Mouse (Mus musculus) lung, adult 18-20 months (tissue): Measurements from ENCODE around the gene Aak1.

ENCODE experiments used
- DNase-seq, 2 experiments: peaks; one replicate each; pipeline ENCODE4 v3.0.0; 2022; ENCODE audit warnings: mixed read lengths in 2 of 2

Aak1 gene

DNA sequence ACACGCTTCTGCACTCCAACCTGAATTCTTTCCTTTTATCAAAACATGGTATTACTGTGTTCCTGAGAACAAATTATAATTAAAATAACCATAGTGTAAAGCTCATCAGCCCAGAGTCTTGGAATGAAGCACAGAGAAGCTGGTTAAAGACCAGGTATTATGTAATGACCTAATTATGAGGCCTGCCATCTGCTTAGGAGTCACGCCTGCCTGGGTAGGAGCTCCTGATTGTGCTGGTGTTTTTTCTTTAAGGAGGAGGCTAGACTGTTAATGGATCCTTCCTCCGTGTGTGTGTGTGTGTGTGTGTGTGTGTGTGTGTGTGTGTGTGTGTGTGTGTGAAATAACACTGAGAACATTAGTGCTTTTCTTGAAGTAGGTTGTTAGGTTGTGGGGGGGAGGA is 49.7 kb downstream of the Aak1 start:
- DNase-seq, result no peak

DNA sequence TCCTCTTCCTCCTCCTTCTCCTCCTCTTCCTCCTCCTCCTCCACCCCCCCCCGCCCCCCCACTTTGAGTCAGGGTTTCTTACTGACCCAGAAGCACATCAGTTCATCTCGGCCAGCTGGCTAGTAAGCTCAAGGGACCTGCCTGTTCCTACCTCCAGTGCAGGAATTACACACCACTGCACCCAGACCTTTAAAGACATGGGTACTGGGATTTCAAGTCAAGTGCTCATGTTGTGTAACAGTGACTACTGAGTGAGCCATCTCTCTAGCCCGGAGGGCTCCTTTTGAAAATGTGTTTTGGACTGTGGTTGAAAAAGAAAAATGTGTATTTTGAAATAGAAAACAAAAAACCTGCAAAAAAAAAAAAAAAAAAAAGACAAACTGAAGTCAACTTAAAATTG is 50.6 kb downstream of the Aak1 start:
- no peak for DNase-seq

DNA sequence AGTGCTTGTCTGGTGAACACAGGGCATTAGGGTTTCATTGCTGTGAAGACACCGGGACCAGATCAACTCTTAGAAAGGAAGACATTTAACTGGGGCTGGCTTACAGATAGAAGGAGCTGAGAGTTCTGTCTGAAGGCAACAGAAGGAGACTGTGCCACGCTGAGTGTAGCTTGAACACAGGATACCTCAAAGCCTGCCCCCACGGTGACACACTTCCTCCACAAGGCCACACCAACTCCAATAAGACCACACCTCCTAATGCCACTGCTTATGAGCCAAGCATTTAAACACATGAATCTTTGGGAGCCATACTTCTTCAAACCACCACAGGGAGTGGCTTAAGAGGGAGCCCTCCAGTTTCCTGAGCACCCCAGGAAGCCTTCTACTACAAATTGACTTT is 51.2 kb downstream of the Aak1 start:
- DNase-seq, result no peak

DNA sequence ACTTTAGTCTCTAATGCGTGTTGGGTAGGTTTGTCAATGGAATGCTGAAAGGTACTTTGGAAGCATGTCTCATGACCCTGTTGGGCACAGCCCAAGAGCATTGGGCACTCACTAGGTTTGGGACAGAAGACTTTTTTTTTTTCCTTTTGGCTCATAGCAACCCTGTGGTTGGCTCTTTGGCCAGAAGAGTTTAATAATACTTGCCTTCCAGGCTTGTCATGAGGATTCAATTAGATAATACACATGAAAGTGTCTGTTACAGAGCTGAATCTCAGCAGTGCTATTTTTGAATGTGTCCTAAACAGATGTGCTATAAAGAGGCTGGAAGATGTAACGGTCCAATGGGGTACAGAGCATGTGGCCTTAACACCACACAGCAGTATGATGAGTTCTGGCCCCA is 56.2 kb downstream of the Aak1 start:
- DNase-seq, result no peak

GRCm38 (mm10) chr6:86907191-86907590 is 57.9 kb downstream of the Aak1 start:
- DNase-seq, result no peak

DNA sequence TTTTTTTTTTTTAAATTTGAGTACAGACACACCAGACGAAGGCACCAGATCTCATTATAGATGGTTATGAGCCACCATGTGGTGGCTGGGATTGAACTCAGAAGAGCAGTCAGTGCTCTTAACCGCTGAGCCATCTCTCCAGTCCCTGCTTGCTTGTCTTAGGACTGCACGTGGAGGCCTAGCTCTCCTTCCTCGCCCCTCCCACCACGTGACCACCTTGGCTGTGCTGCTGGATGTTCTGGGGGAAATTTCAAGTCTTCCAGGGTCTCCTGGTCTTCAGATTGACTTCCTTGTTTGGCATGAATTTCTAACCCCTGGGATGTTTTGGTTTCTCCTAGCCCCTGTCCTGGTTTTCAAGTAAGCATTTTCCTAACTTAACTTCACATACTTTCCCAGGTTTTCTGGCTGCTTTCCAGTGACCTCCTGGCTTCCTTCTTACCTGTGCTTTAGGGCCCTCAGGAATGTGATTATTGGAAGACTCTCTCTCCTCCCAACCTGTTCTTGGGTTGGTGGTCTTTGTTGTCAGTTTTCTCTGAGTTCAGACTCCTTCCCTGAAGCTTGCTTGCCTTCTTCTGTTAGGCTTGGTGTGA is 59.3 kb downstream of the Aak1 start:
- peak; percentile 15 for DNase-seq

DNA sequence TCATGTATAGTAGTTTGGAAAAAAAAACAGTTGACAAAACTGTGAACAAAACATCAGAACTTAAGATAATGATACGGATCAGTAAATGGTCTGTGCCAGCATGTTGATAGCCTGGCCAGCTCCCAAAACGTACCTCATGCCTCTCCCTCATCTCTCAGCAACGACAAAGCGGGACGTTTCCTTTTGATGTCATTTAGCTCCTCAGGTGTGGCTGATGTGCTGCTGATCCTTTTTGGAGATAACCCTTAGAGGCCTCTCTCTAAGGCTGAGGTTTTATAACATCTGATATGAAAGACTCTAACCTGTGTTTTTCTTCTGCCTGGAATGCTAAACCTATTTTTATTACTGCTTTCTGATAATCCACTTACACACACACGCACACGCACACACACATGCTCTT is 60.6 kb downstream of the Aak1 start:
- DNase-seq, result no peak

DNA sequence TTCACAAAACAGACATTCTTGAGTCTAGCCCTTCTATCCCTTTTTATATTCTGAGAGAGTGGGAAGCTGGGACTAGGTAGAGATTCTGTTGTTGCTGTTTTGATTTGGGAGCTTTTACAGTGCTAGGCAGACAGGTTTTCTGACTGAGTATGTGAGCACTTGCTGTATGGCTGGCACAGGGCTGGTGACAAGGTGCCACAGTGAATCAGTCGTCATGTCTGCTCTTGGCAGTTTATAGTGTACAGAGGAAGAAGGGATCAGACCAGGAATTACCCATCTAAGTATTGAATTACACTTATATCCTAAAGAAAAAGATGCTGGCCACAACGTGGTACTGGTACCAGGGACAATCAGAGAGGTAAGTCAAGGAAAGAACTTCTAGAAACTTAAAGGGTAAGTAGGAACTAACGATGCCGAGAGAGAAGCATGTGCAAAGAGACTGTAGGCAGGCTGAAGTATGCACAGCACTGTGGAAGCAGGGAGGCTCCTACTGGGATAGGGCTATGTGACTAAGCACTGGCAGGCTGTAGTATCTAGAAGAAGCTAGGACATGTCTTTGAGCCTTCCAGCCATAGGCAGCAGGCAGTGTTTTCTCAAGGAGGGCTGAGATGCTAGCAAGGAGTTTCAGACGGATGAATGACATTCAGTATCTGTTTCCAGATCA is 67.0 kb downstream of the Aak1 start:
- DNase-seq, result no peak

GRCm38 (mm10) chr6:86917231-86917630 is 67.9 kb downstream of the Aak1 start:
- DNase-seq, result peak in 1 of 2 experiments; percentile 19

DNA sequence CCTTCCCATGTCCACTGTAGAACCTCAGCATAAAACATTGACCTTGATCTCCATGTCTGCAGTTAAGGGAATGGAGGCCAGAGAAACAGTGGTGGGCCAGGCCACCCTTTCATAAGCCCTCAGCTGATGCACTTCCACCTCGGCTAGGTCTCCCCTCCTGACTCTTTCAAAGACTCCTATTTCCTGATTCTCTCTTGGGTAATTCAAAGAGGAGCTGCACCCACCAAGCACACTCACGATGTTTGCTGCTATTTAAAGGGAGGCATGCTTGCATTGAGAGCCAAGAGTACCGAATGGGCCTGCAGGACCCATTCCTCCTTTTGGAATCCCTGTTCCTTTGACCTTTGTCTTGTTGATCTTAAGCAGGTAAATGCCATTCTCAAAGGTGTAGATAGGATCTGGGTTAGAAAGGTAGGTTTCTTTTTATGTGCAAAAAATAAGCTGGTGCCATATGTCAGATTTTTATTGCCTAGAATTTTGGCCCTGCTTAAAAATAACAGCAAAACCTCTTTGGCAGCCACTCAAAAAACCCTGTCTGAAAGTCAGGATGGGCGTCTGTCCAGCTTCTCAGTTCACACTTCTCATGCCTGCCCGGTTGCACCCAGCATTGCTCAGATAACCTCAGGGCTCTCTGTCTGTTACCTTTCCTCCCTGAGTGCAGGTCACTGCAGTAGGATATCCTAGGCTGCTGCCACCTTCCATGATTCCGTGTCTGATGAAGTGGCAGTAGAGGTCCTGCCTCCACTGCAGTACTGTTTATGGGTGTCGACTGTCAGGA is 68.9 kb downstream of the Aak1 start:
- DNase-seq, result peak; percentile 24 to 28

- peak; percentile 68 to 74 for DNase-seq
Observed at GRCm38 (mm10) chr6:86921880-86922279, 72.6 kb downstream of the Aak1 start.

DNA sequence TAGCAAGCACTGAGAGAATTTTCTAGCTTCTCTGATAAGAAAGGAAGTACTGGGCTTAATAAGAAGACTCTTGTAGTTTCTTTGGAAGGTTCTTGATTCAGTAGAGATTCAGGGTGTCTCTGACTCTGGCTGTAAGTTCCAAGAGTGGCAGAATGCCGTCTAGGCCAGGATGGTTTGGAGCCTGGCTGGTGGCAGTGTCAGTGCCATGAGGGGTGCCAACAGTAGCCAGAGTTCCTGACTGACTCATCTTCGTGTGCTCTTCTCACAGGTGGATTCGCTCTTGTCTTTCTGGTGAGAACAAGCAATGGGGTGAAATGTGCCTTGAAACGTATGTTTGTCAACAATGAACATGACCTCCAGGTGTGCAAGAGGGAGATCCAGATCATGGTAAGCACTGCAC is 75.4 kb downstream of the Aak1 start:
- DNase-seq, result no peak

GRCm38 (mm10) chr6:86934541-86934940 is 85.2 kb downstream of the Aak1 start:
- no peak for DNase-seq

DNA sequence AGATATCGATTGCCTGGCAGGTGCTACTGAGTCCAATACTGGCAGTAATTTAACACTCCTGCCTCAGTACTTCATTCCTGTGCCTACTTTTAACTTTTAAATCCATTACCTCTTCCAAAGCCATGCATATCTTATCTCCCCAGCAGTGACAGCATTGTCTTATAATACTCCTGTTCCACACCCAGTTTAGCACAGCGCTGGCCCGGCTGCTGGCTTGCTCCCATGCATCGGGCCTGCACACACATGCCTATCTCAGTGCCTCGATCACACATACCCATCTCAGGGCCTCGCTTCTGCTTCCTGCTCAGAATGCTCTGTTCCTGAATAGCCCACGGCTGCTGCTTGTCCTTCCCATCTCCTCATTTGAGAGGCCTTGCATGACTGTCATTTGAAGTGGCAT is 90.5 kb downstream of the Aak1 start:
- no peak for DNase-seq

GRCm38 (mm10) chr6:86940966-86941365 is 91.6 kb downstream of the Aak1 start:
- no peak for DNase-seq

DNA sequence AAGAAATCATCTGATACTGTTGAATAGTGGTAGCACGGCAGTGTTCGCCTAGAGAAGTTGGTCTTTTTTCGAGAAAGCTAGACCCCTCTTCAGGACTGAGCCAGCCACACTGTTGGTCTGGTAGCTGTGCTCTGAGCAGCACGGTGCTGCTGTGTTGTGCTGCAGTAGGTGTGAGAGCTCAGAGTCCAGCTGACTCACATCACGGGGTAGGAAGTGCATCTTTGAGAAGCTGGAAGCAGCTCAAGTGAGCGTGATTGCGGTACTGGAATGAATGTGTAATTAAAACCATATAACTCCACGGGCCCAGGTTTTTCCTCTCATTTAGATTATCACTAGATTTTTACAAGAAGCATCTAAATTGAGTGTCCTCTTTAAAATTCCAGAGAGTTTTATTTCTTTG is 97.8 kb downstream of the Aak1 start:
- no peak for DNase-seq

DNA sequence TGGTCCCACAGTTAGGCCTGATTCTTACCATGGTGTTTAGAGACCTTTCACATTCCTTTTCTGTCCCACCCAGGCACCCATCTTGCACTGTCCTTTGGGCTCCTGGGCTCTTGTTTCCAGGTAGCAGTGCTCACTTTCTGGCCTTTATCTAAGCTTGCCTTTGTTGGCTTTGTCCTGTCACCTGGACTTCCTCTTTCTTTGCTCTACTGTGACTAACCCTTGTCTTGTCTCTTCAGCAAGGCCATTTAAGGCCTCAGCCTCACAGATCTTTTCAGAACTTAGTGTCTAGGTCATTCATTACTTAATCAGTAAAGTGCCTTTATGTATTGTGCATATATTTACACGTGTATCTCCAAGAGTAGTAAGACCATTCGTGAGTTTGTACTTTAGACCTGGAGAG is 99.4 kb downstream of the Aak1 start:
- no peak for DNase-seq

DNA sequence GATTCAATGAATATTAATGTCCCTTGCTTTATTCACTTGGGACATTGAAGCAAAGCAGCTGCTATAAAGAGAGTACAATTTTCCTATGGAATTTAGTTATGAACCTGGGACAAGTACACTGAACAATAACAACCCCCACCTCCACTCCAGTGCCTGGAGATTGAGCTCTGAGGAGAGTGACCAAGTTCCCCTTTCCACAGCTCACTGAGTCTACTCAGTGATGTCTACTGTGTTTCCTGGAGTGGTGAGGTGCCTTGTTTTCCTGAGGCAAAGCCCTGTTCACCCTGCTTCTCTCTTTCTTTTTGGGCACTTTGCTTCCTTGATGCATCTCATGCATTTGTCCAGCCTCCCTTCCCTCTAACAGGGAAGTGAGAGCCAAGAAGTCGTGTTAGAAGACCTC is 100.8 kb downstream of the Aak1 start:
- DNase-seq, result no peak

GRCm38 (mm10) chr6:86950733-86951255 is 101.5 kb downstream of the Aak1 start:
- DNase-seq, result no peak

DNA sequence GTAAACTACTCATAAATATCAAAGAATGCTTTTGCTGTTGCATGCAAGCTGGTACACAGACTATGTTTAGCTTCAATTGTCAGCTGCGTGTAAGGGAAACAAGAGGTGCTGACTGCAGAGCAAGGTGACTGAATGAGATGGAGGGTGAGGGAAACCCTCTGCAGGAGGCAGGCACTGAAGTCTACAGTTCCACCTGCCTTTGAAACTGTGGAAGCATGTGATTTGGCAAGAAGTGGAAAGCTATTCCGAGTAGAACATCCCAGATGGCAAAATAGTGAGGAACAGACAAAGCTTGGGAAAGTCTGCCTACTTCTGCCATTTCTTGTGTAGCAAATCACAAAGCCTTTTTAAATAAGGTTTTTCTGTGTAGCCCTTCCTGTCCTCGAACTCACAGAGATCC is 106.4 kb downstream of the Aak1 start:
- no peak for DNase-seq

GRCm38 (mm10) chr6:86956206-86956605 is 106.9 kb downstream of the Aak1 start:
- peak; percentile 5 to 18 for DNase-seq

DNA sequence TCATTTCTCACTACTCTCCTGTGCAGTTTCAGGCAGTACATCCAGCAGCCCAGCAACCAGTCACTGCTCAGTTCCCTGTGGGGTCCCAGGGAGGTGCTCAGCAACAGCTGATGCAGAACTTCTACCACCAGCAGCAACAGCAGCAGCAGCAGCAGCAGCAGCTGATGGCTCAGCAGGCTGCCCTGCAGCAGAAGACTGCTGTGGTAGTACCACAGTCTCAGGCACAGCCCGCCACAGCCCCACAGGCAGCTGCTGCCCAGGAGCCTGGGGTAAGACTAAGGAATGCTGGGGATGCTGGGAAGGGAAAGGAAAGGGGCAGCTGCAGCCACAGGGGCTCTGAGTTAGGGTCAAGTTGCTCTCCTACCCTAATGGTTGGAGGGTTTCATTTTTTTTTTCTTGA is 109.7 kb downstream of the Aak1 start:
- DNase-seq, result no peak

- DNase-seq, result no peak
Observed at GRCm38 (mm10) chr6:86963987-86964685, 114.8 kb downstream of the Aak1 start.
